Mouse (Mus musculus) thymus, adult 18-20 months (tissue): ENCODE measurements around the gene Gps1.
"Not testable (repeated sequence)": the region's sequence is repeated elsewhere in the genome, so short reads cannot be mapped to it uniquely, and the experiment has no call there.

ENCODE experiments used
- DNase-seq, 2 experiments: peaks; one replicate each; pipeline ENCODE4 v3.0.0; 2022; ENCODE audit warnings: mixed read lengths in 2 of 2

Gene Gps1

GRCm38 (mm10) chr11:120784064-120784791, at the start of gene Gps1, which contains the start of gene Rfng:
Gene Gps1 (plus strand): TSS chr11:120784272.
Gene Rfng (minus strand): TSS chr11:120784207.
- DNase-seq: peak; percentile 68 to 72

- no peak for DNase-seq
Measured at GRCm38 (mm10) chr11:120736424-120736823, 47.6 kb upstream of the Gps1 start.

- no peak for DNase-seq
Measured at GRCm38 (mm10) chr11:120740981-120741380, 43.1 kb upstream of the Gps1 start.

- no peak for DNase-seq
Measured at GRCm38 (mm10) chr11:120744121-120744701, 39.9 kb upstream of the Gps1 start.

- DNase-seq: no peak
Measured at GRCm38 (mm10) chr11:120747974-120748373, 36.1 kb upstream of the Gps1 start.

GRCm38 (mm10) chr11:120749430-120749829, 34.6 kb upstream of the Gps1 start:
- no peak for DNase-seq

GRCm38 (mm10) chr11:120751606-120752005, 32.5 kb upstream of the Gps1 start:
- no peak for DNase-seq

- no peak for DNase-seq
Measured at GRCm38 (mm10) chr11:120760236-120760635, 23.8 kb upstream of the Gps1 start.

- DNase-seq: no peak
Measured at GRCm38 (mm10) chr11:120761811-120762671, 22.0 kb upstream of the Gps1 start.

GRCm38 (mm10) chr11:120762672-120763041, 21.4 kb upstream of the Gps1 start, which contains the start of gene Hmga1b:
Gene Hmga1b (plus strand): TSS chr11:120762794.
- DNase-seq: not testable (repeated sequence)

GRCm38 (mm10) chr11:120763121-120763999, 20.7 kb upstream of the Gps1 start:
- not testable (repeated sequence) for DNase-seq

GRCm38 (mm10) chr11:120767023-120767422, 17.0 kb upstream of the Gps1 start:
- not testable (repeated sequence) for DNase-seq

- no peak for DNase-seq
Measured at GRCm38 (mm10) chr11:120768206-120768605, 15.9 kb upstream of the Gps1 start.

GRCm38 (mm10) chr11:120772749-120773148, 11.3 kb upstream of the Gps1 start:
- DNase-seq: no peak

- DNase-seq: no peak
Measured at GRCm38 (mm10) chr11:120773463-120774190, 10.4 kb upstream of the Gps1 start.

- DNase-seq: peak; percentile 80 to 82
Measured at GRCm38 (mm10) chr11:120775774-120776469, 8.2 kb upstream of the Gps1 start.

- no peak for DNase-seq
Measured at GRCm38 (mm10) chr11:120777123-120777522, 6.9 kb upstream of the Gps1 start.

GRCm38 (mm10) chr11:120779876-120780275, 4.2 kb upstream of the Gps1 start:
- no peak for DNase-seq

GRCm38 (mm10) chr11:120781361-120781760, 2.7 kb upstream of the Gps1 start:
- DNase-seq: not testable (repeated sequence)

GRCm38 (mm10) chr11:120783426-120784063, 527 bp upstream of the Gps1 start:
- no peak for DNase-seq
